Mouse (Mus musculus) cerebellum, adult 9-10 months (tissue): Measurements from ENCODE around the gene Gm11559.
"Not testable (repeated sequence)": the region's sequence is repeated elsewhere in the genome, so short reads cannot be mapped to it uniquely, and the experiment has no call there.

Source experiments
- DNase-seq: peaks from one replicate; pipeline ENCODE4 v3.0.0; 2022

Gene Gm11559

GRCm38 (mm10) chr11:99864176-99864575 is at the start of gene Gm11559:
Gene Gm11559 (plus strand): TSS chr11:99864476.
- DNase-seq = not testable (repeated sequence)

- DNase-seq = not testable (repeated sequence)
Measured at GRCm38 (mm10) chr11:99815566-99815965, 48.7 kb upstream of the Gm11559 start, which contains the start of gene Gm11564. Gene Gm11564 (minus strand): TSS chr11:99815666.

- no peak for DNase-seq
Measured at GRCm38 (mm10) chr11:99837966-99838365, 26.3 kb upstream of the Gm11559 start, which contains the start of gene 2300003K06Rik. Gene 2300003K06Rik (minus strand): TSS chr11:99838066.

GRCm38 (mm10) chr11:99842185-99842584 is 22.1 kb upstream of the Gm11559 start:
- DNase-seq = no peak

GRCm38 (mm10) chr11:99846746-99847145 is 17.5 kb upstream of the Gm11559 start:
- DNase-seq = no peak

- no peak for DNase-seq
Measured at GRCm38 (mm10) chr11:99851508-99851907, 12.8 kb upstream of the Gm11559 start, which contains the start of gene Krtap4-16. Gene Krtap4-16 (minus strand): TSS chr11:99851608.

- DNase-seq = no peak
Measured at GRCm38 (mm10) chr11:99854121-99854520, 10.2 kb upstream of the Gm11559 start.

- no peak for DNase-seq
Measured at GRCm38 (mm10) chr11:99857617-99858016, 6.7 kb upstream of the Gm11559 start, which contains the start of gene Gm11568. Gene Gm11568 (plus strand): TSS chr11:99857917.

GRCm38 (mm10) chr11:99858761-99859160 is 5.5 kb upstream of the Gm11559 start:
- no peak for DNase-seq

GRCm38 (mm10) chr11:99873089-99873488 is 8.8 kb downstream of the Gm11559 start, which contains the start of gene Krtap9-1:
Gene Krtap9-1 (plus strand): TSS chr11:99873389.
- DNase-seq = not testable (repeated sequence)

GRCm38 (mm10) chr11:99878887-99879286 is 14.6 kb downstream of the Gm11559 start, which contains the start of gene Gm11567:
Gene Gm11567 (plus strand): TSS chr11:99879187.
- DNase-seq = not testable (repeated sequence)

GRCm38 (mm10) chr11:99907620-99908019 is 43.3 kb downstream of the Gm11559 start, which contains the start of gene Krtap31-1:
Gene Krtap31-1 (plus strand): TSS chr11:99907920.
- no peak for DNase-seq

- DNase-seq = no peak
Measured at GRCm38 (mm10) chr11:99914451-99914850, 50.2 kb downstream of the Gm11559 start, which contains the start of gene Gm11565. Gene Gm11565 (plus strand): TSS chr11:99914751.
